Mouse (Mus musculus) myocyte (in vitro differentiated cells): ENCODE results near the gene Ung. TPM values are rescaled to one million over a fixed set of nuclear protein-coding genes. Genes with fewer than 3 reads are reported as not detected.

Source experiments
- H3K27me3 ChIP-seq: one replicate; pipeline ENCODE4 v1.6.1; 2011; ENCODE audit not compliant: control insufficient read depth, insufficient read depth, insufficient read length
- H3K36me3 ChIP-seq: one replicate; pipeline ENCODE4 v1.6.1; 2011; ENCODE audit not compliant: control insufficient read depth, insufficient read depth
- H3K4me2 ChIP-seq: one replicate; pipeline ENCODE4 v1.6.1; 2011; ENCODE audit warnings: low read depth, control low read depth
- H3K4me3 ChIP-seq: one replicate; pipeline ENCODE4 v1.5.1; 2011; ENCODE audit warnings: mild to moderate bottlenecking, control low read depth, moderate library complexity
- H3K79me2 ChIP-seq: one replicate; pipeline ENCODE4 v1.6.1; 2011; ENCODE audit not compliant: control insufficient read depth, insufficient read depth
- H3ac ChIP-seq: one replicate; pipeline ENCODE4 v1.6.1; 2011; ENCODE audit not compliant: control insufficient read depth, insufficient read length
- CEBPB ChIP-seq: IDR thresholded peaks from 2 replicates; pipeline ENCODE4 v1.6.1; 2011; ENCODE audit warnings: mild to moderate bottlenecking, moderate library complexity; ENCODE audit not compliant: poor library complexity, insufficient read depth, severe bottlenecking
- E2F4 ChIP-seq: IDR thresholded peaks from one replicate; pipeline ENCODE4 v1.6.1; 2011; ENCODE audit warnings: mild to moderate bottlenecking, control low read depth, moderate library complexity; ENCODE audit not compliant: insufficient read depth
- MAX ChIP-seq: IDR thresholded peaks from one replicate; pipeline ENCODE4 v1.6.1; 2011; ENCODE audit warnings: low read depth, mild to moderate bottlenecking, control low read depth
- MYOD1 ChIP-seq, 3 experiments: IDR thresholded peaks; one replicate each; pipeline ENCODE4 v1.6.1; 2011; ENCODE audit warnings: control low read depth in 2 of 3, low read depth in 2 of 3, mild to moderate bottlenecking in 2 of 3, moderate library complexity in 1 of 3; ENCODE audit not compliant: insufficient read length in 2 of 3, control insufficient read depth in 1 of 3
- MYOG ChIP-seq, 3 experiments: IDR thresholded peaks; one replicate each; pipeline ENCODE4 v1.6.1; 2011; ENCODE audit warnings: control low read depth in 2 of 3, low read depth in 2 of 3, mild to moderate bottlenecking in 2 of 3; ENCODE audit not compliant: insufficient read length in 2 of 3, control insufficient read depth in 1 of 3, insufficient read depth in 1 of 3
- POLR2A ChIP-seq: IDR thresholded peaks from one replicate; pipeline ENCODE4 v1.6.1; 2011; ENCODE audit warnings: low read depth, mild to moderate bottlenecking, control low read depth, moderate library complexity; ENCODE audit not compliant: insufficient read length
- POLR2AphosphoS2 ChIP-seq: IDR thresholded peaks from one replicate; pipeline ENCODE4 v1.6.1; 2011; ENCODE audit warnings: low read depth, control low read depth; ENCODE audit not compliant: insufficient read length
- REST ChIP-seq: IDR thresholded peaks from one replicate; pipeline ENCODE4 v1.6.1; 2011; ENCODE audit warnings: mild to moderate bottlenecking, control low read depth, moderate library complexity; ENCODE audit not compliant: insufficient read depth, insufficient read length
- SRF ChIP-seq: IDR thresholded peaks from one replicate; pipeline ENCODE4 v1.6.1; 2011; ENCODE audit warnings: low read depth; ENCODE audit not compliant: control insufficient read depth, insufficient read length
- TCF12 ChIP-seq: IDR thresholded peaks from one replicate; pipeline ENCODE4 v1.6.1; 2011; ENCODE audit warnings: mild to moderate bottlenecking, control low read depth; ENCODE audit not compliant: poor library complexity, insufficient read depth, severe bottlenecking
- TCF3 ChIP-seq: IDR thresholded peaks from one replicate; pipeline ENCODE4 v1.6.1; 2011; ENCODE audit warnings: low read depth, control low read depth; ENCODE audit not compliant: insufficient read length
- USF1 ChIP-seq: IDR thresholded peaks from one replicate; pipeline ENCODE4 v1.6.1; 2011; ENCODE audit warnings: low read depth, mild to moderate bottlenecking, control low read depth, moderate library complexity
- polyA plus RNA-seq: library from polyadenylated mRNA; unstranded; fragments of >200 nt; fragmentation: generic; extraction: Trizol; gene quantifications from one replicate; pipeline ENCODE4 v1.2.1, GENCODE M21; 2012; ENCODE audit warnings: missing spikeins

Gene Ung
- polyA plus RNA-seq, 1 experiment = 2.7 TPM

DNA sequence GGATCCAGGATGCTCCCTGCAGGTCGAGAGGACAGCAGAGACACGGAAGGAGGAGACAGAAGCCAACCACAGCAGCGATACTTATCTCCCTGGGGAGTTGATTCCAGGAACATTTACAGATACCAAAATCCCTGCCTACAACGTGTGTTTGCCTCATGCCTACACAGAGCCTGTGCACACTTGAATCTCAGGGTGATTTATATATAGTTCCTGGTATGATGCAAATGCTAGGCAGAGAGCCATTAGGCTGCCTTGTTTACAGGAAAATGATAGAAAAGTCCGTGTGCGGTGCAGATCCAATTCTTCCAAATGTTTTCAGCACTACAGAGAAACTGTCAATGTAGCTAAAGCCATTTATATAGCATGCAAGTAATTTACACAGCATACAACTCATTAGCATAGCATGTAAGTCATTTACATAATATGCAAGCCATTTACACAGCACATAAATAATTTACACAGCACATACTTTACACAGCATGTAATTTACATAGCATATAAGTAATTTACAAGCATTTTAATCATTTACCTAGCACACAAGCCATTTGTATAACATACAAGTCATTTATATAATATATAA is 33.0 kb downstream of the Ung start:
- Histone ChIP-seq H3K79me2 (no peaks in the 10 kb centered on the region), H3K4me2 (no peak overlapping the region), H3K4me3 (no peak overlapping the region), H3K36me3 (no peaks in the 10 kb centered on the region), H3K27me3 (no peaks in the 10 kb centered on the region), H3ac (no peak overlapping the region)
- TF ChIP-seq CEBPB (no peak), POLR2A (no peak), MYOD1 (IDR thresholded peaks at IDR 0.05; ENCODE audit: control insufficient read depth in 1 of 3, insufficient read length in 2 of 3, low read depth in 2 of 3) (no peak), REST (no peak), E2F4 (no peak), USF1 (no peak), POLR2AphosphoS2 (no peak), TCF12 (no peak), MYOG (IDR thresholded peaks at IDR 0.05; ENCODE audit: control insufficient read depth in 1 of 3, insufficient read depth in 1 of 3, insufficient read length in 2 of 3, low read depth in 2 of 3) (no peak), TCF3 (no peak), MAX (no peak), SRF (no peak)

DNA sequence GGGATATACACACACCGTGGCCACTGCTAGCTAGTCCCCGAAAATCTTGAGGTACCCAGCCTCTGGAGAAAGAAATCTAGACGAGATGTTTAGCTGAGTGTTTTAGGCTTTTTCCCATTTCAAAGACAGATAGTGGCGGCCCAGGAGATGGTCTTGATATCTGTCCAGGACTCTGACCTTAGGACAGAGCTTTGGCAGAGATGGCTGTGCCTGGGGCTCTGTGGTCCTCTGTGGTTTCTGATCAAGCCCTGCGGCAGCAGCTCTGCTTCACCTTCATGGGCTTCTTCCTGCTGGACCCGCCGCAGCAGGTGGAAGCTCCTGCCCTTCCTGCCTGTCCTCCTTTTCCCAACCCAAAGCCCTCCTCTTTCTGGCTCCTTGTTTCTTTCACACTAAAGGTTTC is 40.2 kb downstream of the Ung start:
- no peak overlapping the region for H3ac ChIP-seq
- H3K27me3 ChIP-seq = no peaks in the 10 kb centered on the region
- H3K79me2 ChIP-seq = no peaks in the 10 kb centered on the region
- TF ChIP-seq E2F4 = no peak
- no peaks in the 10 kb centered on the region for H3K36me3 ChIP-seq
- H3K4me3 ChIP-seq = no peak overlapping the region
- H3K4me2 ChIP-seq = no peak overlapping the region

- TF ChIP-seq USF1 (no peak), MYOG (IDR thresholded peaks at IDR 0.05; ENCODE audit: control insufficient read depth in 1 of 3, insufficient read depth in 1 of 3, insufficient read length in 2 of 3, low read depth in 2 of 3) (no peak)
- Histone ChIP-seq H3K79me2 (no peaks in the 10 kb centered on the region), H3ac (no peak overlapping the region), H3K36me3 (no peaks in the 10 kb centered on the region), H3K27me3 (no peaks in the 10 kb centered on the region), H3K4me3 (no peak overlapping the region), H3K4me2 (no peak overlapping the region)
These were observed 42.8 kb downstream of the Ung start for GRCm38 (mm10) chr5:114172936-114173335.

DNA sequence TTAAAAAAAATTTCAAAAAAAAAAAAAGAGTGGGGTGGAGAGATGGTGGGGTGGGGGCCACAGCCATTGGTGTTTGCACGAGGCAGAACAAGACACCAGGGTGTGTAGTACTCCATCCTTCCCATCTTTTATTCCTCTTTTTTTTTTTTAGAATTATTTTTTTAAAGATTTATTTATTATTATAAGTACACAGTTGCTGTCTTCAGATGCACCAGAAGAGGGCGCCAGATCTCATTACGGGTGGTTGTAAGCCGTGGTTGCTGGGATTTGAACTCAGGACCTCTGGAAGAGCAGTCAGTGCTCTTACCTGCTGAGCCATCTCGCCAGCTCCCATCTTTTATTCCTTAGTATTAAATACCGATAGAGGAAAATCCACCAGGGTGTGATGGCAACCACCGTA is 43.3 kb downstream of the Ung start:
- Histone ChIP-seq H3K4me3 (no peak overlapping the region), H3K27me3 (no peaks in the 10 kb centered on the region), H3ac (no peak overlapping the region), H3K36me3 (no peaks in the 10 kb centered on the region), H3K79me2 (no peaks in the 10 kb centered on the region), H3K4me2 (no peak overlapping the region)
- TF ChIP-seq POLR2A (no peak), TCF12 (no peak), REST (no peak), MYOD1 (IDR thresholded peaks at IDR 0.05; ENCODE audit: control insufficient read depth in 1 of 3, insufficient read length in 2 of 3, low read depth in 2 of 3) (no peak), SRF (no peak), CEBPB (no peak), USF1 (no peak), TCF3 (no peak), MAX (no peak), MYOG (IDR thresholded peaks at IDR 0.05; ENCODE audit: control insufficient read depth in 1 of 3, insufficient read depth in 1 of 3, insufficient read length in 2 of 3, low read depth in 2 of 3) (no peak), E2F4 (no peak), POLR2AphosphoS2 (no peak)

- Histone ChIP-seq H3K79me2 (no peaks in the 10 kb centered on the region), H3K36me3 (no peaks in the 10 kb centered on the region), H3ac (no peak overlapping the region), H3K27me3 (no peaks in the 10 kb centered on the region), H3K4me2 (peak overlapping the region; percentile 9), H3K4me3 (no peak overlapping the region)
- TF ChIP-seq SRF = no peak
- no peak for TF ChIP-seq POLR2A
- no peak for TF ChIP-seq E2F4
- TF ChIP-seq MAX = no peak
These were observed 43.8 kb downstream of the Ung start for GRCm38 (mm10) chr5:114173877-114174581.

GRCm38 (mm10) chr5:114174639-114175038 is 44.5 kb downstream of the Ung start:
- Histone ChIP-seq H3ac (no peak overlapping the region), H3K36me3 (no peaks in the 10 kb centered on the region), H3K79me2 (no peaks in the 10 kb centered on the region), H3K4me2 (peak overlapping the region; percentile 9), H3K4me3 (no peak overlapping the region), H3K27me3 (no peaks in the 10 kb centered on the region)
- no peak for TF ChIP-seq CEBPB
- no peak for TF ChIP-seq MYOD1 (IDR thresholded peaks at IDR 0.05; ENCODE audit: control insufficient read depth in 1 of 3, insufficient read length in 2 of 3, low read depth in 2 of 3)
- no peak for TF ChIP-seq MAX
- no peak for TF ChIP-seq SRF
